Mouse (Mus musculus) forebrain, embryonic 14.5 days (tissue): Measurements from ENCODE around the gene Rere. TPM values are rescaled to one million over a fixed set of nuclear protein-coding genes. Genes with fewer than 3 reads are reported as not detected.

Source experiments
- ATAC-seq: fragments of 200-750 bp; cut with Nextera tagmentation; 2 replicates; pipeline ENCODE4 v1.8.0; 2017; ENCODE audit warnings: mild to moderate bottlenecking, moderate library complexity
- DNase-seq: peaks from one replicate; pipeline ENCODE4 v3.0.0-alpha.2; 2015; ENCODE audit warnings: low spot score
- H3K27ac ChIP-seq: fragments of 300-500 bp; sonication (generic); 2 replicates; pipeline ENCODE4 v1.5.1; 2014; ENCODE audit warnings: low read depth, mild to moderate bottlenecking, control low read depth, low read length, moderate library complexity
- H3K27me3 ChIP-seq: fragments of 300-500 bp; sonication (generic); replicated peaks from 2 replicates; pipeline ENCODE4 v1.6.1; 2014; ENCODE audit warnings: low read length, control low read depth, mixed read lengths; ENCODE audit not compliant: control insufficient read depth, insufficient read depth
- H3K36me3 ChIP-seq: fragments of 300-500 bp; sonication (generic); 2 replicates; pipeline ENCODE4 v1.6.1; 2014; ENCODE audit warnings: low read length, control low read depth; ENCODE audit not compliant: control insufficient read depth, insufficient read depth
- H3K4me1 ChIP-seq: fragments of 300-500 bp; sonication (generic); 2 replicates; pipeline ENCODE4 v1.6.1; 2014; ENCODE audit warnings: antibody characterized with exemption, low read length, control low read depth; ENCODE audit not compliant: control insufficient read depth, insufficient read depth
- H3K4me2 ChIP-seq: fragments of 300-500 bp; sonication (generic); 2 replicates; pipeline ENCODE4 v1.6.1; 2014; ENCODE audit warnings: mild to moderate bottlenecking, control low read depth, low read length
- H3K4me3 ChIP-seq: fragments of 300-500 bp; sonication (generic); 2 replicates; pipeline ENCODE4 v1.5.1; 2014; ENCODE audit warnings: low read depth, low read length, control low read depth
- H3K9ac ChIP-seq: fragments of 300-500 bp; sonication (generic); 2 replicates; pipeline ENCODE4 v1.6.1; 2014; ENCODE audit warnings: mild to moderate bottlenecking, low read length, control low read depth, moderate library complexity
- H3K9me3 ChIP-seq: fragments of 300-500 bp; sonication (generic); replicated peaks from 2 replicates; pipeline ENCODE4 v1.6.1; 2016; ENCODE audit warnings: low read length, control low read depth, mixed read lengths; ENCODE audit not compliant: control insufficient read depth
- WGBS: fragments of 180-500 bp; shearing (Covaris S2); extraction: QIAGEN DNeasy Blood & Tissue Kit; methylation state at CpG from one replicate; pipeline ENCODE4 v1.1.7; 2014; 5-methylcytosine and 5-hydroxymethylcytosine counted together
- polyA plus RNA-seq: library from polyadenylated mRNA; unstranded; fragments of >200 nt; fragmentation: Nextera tagmentation; extraction: Ambion mirVana; gene quantifications from 2 replicates; pipeline ENCODE4 v1.2.1, GENCODE M21; 2014

The Rere gene
- polyA plus RNA-seq, 1 experiment from 2014 or later, result 21.2 TPM

GRCm38 (mm10) chr4:150661886-150662285 is 380.4 kb downstream of the Rere start:
- ATAC-seq (no peak), DNase-seq (no peak)
- no peaks in the 10 kb centered on the region for H3K4me1 ChIP-seq
- no peak overlapping the region for H3K27ac ChIP-seq
- no peaks in the 10 kb centered on the region for H3K9me3 ChIP-seq
- peak overlapping the region; percentile 30; the same call in 1 of the 2 replicates for H3K4me2 ChIP-seq
- H3K9ac ChIP-seq, result peak overlapping the region; percentile 9; the same call in 1 of the 2 replicates
- no peaks in the 10 kb centered on the region for H3K36me3 ChIP-seq
- H3K4me3 ChIP-seq, result no peak overlapping the region
- WGBS, result 3% methylated on average over 13 of the region's 13 CpGs
- no peaks in the 10 kb centered on the region for H3K27me3 ChIP-seq

- WGBS, result 58% methylated on average over 12 of the region's 12 CpGs
- DNase-seq, result no peak
- Histone ChIP-seq H3K4me3 (no peak overlapping the region), H3K36me3 (no peaks in the 10 kb centered on the region), H3K9ac (no peak overlapping the region), H3K4me2 (no peak overlapping the region), H3K27me3 (no peaks in the 10 kb centered on the region), H3K4me1 (no peaks in the 10 kb centered on the region), H3K9me3 (no peaks in the 10 kb centered on the region), H3K27ac (no peak overlapping the region)
- ATAC-seq, result no peak
These were observed 381.7 kb downstream of the Rere start for GRCm38 (mm10) chr4:150663192-150663591.

GRCm38 (mm10) chr4:150664726-150665125 is 383.3 kb downstream of the Rere start:
- no peak overlapping the region for H3K4me3 ChIP-seq
- H3K9me3 ChIP-seq, result no peaks in the 10 kb centered on the region
- no peaks in the 10 kb centered on the region for H3K27me3 ChIP-seq
- no peaks in the 10 kb centered on the region for H3K36me3 ChIP-seq
- H3K4me1 ChIP-seq, result no peaks in the 10 kb centered on the region
- no peak overlapping the region for H3K27ac ChIP-seq
- ATAC-seq (no peak), DNase-seq (no peak)
- H3K4me2 ChIP-seq, result no peak overlapping the region
- WGBS, result 79% methylated on average over 7 of the region's 7 CpGs
- H3K9ac ChIP-seq, result no peak overlapping the region

GRCm38 (mm10) chr4:150665806-150666205 is 384.4 kb downstream of the Rere start:
- WGBS, result 89% methylated on average over 10 of the region's 10 CpGs
- ATAC-seq, result no peak
- no peak overlapping the region for H3K9ac ChIP-seq
- no peaks in the 10 kb centered on the region for H3K4me1 ChIP-seq
- DNase-seq, result no peak
- H3K4me3 ChIP-seq, result no peak overlapping the region
- H3K36me3 ChIP-seq, result no peaks in the 10 kb centered on the region
- H3K27me3 ChIP-seq, result no peaks in the 10 kb centered on the region
- H3K27ac ChIP-seq, result no peak overlapping the region
- no peak overlapping the region for H3K4me2 ChIP-seq
- no peaks in the 10 kb centered on the region for H3K9me3 ChIP-seq

Other genes with a start within 250 kb of the Rere start
- gene Gpr157, start 194.3 kb upstream of the Rere start, polyA plus RNA-seq, result 0.05 and 0.06 TPM in 2 replicates
- gene Slc2a5, start 162.4 kb upstream of the Rere start, polyA plus RNA-seq, result 2.3 and 3.2 TPM in 2 replicates
- gene Slc2a7, start 132.7 kb upstream of the Rere start, polyA plus RNA-seq, result not detected in 2 replicates
- not detected in 2 replicates for gene Car6, start 80.3 kb upstream of the Rere start, polyA plus RNA-seq
- 958 and 988 TPM in 2 replicates for gene Eno1, start 44.9 kb upstream of the Rere start, polyA plus RNA-seq